Mouse (Mus musculus) CD4-positive helper T cell, adult 2 months (primary cell): Measurements from ENCODE around the gene Cers6.

Experiments
- DNase-seq: peaks from one replicate; pipeline ENCODE4 v3.0.0-alpha.2; 2012; ENCODE audit warnings: low read depth, missing footprints, low spot score

The Cers6 gene

GRCm38 (mm10) chr2:69061313-69061712 is 200.1 kb downstream of the Cers6 start:
- peak; percentile 37 for DNase-seq

GRCm38 (mm10) chr2:69061910-69062689 is 200.9 kb downstream of the Cers6 start:
- no peak for DNase-seq

GRCm38 (mm10) chr2:69064759-69065158 is 203.5 kb downstream of the Cers6 start:
- DNase-seq: no peak

- no peak for DNase-seq
Observed at GRCm38 (mm10) chr2:69071440-69072235, 210.4 kb downstream of the Cers6 start.

GRCm38 (mm10) chr2:69077189-69077588 is 215.9 kb downstream of the Cers6 start:
- DNase-seq: no peak

- DNase-seq: no peak
Observed at GRCm38 (mm10) chr2:69080760-69081159, 219.5 kb downstream of the Cers6 start.

- no peak for DNase-seq
Observed at GRCm38 (mm10) chr2:69082499-69083197, 221.4 kb downstream of the Cers6 start.

- DNase-seq: no peak
Observed at GRCm38 (mm10) chr2:69083198-69083509, 221.9 kb downstream of the Cers6 start.

- DNase-seq: no peak
Observed at GRCm38 (mm10) chr2:69084416-69084815, 223.2 kb downstream of the Cers6 start.

- no peak for DNase-seq
Observed at GRCm38 (mm10) chr2:69086505-69087260, 225.4 kb downstream of the Cers6 start.

GRCm38 (mm10) chr2:69095836-69096235 is 234.6 kb downstream of the Cers6 start:
- DNase-seq: no peak

- no peak for DNase-seq
Observed at GRCm38 (mm10) chr2:69096821-69097220, 235.6 kb downstream of the Cers6 start.

- no peak for DNase-seq
Observed at GRCm38 (mm10) chr2:69097526-69097925, 236.3 kb downstream of the Cers6 start.

- no peak for DNase-seq
Observed at GRCm38 (mm10) chr2:69098701-69099100, 237.5 kb downstream of the Cers6 start.

GRCm38 (mm10) chr2:69099147-69099546 is 237.9 kb downstream of the Cers6 start:
- no peak for DNase-seq

- peak; percentile 14 for DNase-seq
Observed at GRCm38 (mm10) chr2:69100706-69101105, 239.5 kb downstream of the Cers6 start.

- no peak for DNase-seq
Observed at GRCm38 (mm10) chr2:69103526-69103925, 242.3 kb downstream of the Cers6 start.

GRCm38 (mm10) chr2:69104511-69105145 is 243.4 kb downstream of the Cers6 start:
- no peak for DNase-seq

- DNase-seq: no peak
Observed at GRCm38 (mm10) chr2:69109246-69109645, 248.0 kb downstream of the Cers6 start.

GRCm38 (mm10) chr2:69109710-69110109 is 248.5 kb downstream of the Cers6 start:
- no peak for DNase-seq

- no peak for DNase-seq
Observed at GRCm38 (mm10) chr2:69112609-69113008, 251.4 kb downstream of the Cers6 start.
